Mouse (Mus musculus): Measurements from ENCODE around the gene Slc1a2. TPM values are rescaled to one million over a fixed set of nuclear protein-coding genes. Genes with fewer than 3 reads are reported as not detected.
A peak's percentile ranks its signal among the peaks of the same experiment; 100 is the strongest.

Gene Slc1a2
- total RNA-seq, 2 experiments from 2014 or later: 0.31 to 0.40 TPM

GRCm38 (mm10) chr2:102801899-102802298 lies 143.4 kb downstream of the Slc1a2 start:
- intact Hi-C loops (cut with DNase I; ENCODE audit: low total_unique reads): no loop called here
- DNase-seq: no peak

GRCm38 (mm10) chr2:102804109-102804508 lies 145.7 kb downstream of the Slc1a2 start:
- intact Hi-C loops (cut with DNase I; ENCODE audit: low total_unique reads): no loop called here
- no peak for DNase-seq

GRCm38 (mm10) chr2:102805283-102805682 lies 146.8 kb downstream of the Slc1a2 start:
- intact Hi-C loops (cut with DNase I; ENCODE audit: low total_unique reads): loop anchor here (5.0 kb wide), 1 partner anchor 212 kb away; no protein-coding TSS in a partner anchor
- no peak for DNase-seq

- no peak for DNase-seq
- intact Hi-C loops (cut with DNase I; ENCODE audit: low total_unique reads): loop anchor here (5.0 kb wide), 1 partner anchor 211 kb away; no protein-coding TSS in a partner anchor
Observed at GRCm38 (mm10) chr2:102805761-102806496, 147.5 kb downstream of the Slc1a2 start.

- intact Hi-C loops (cut with DNase I; ENCODE audit: low total_unique reads): loop anchor here (5.0 kb wide), 1 partner anchor 210 kb away; no protein-coding TSS in a partner anchor
Observed at GRCm38 (mm10) chr2:102807633-102808032, 149.2 kb downstream of the Slc1a2 start.

GRCm38 (mm10) chr2:102809436-102809835 lies 151.0 kb downstream of the Slc1a2 start:
- no peak for DNase-seq
- intact Hi-C loops (cut with DNase I; ENCODE audit: low total_unique reads): loop anchor here (5.0 kb wide), 1 partner anchor 208 kb away; no protein-coding TSS in a partner anchor

More at GRCm38 (mm10) chr2:102807633-102808032, 149.2 kb downstream of the Slc1a2 start:
- DNase-seq: no peak

GRCm38 (mm10) chr2:102812756-102813155 lies 154.3 kb downstream of the Slc1a2 start:
- intact Hi-C loops (cut with DNase I; ENCODE audit: low total_unique reads): no loop called here
- no peak for DNase-seq

GRCm38 (mm10) chr2:102815289-102815809 lies 156.9 kb downstream of the Slc1a2 start:
- intact Hi-C loops (cut with DNase I; ENCODE audit: low total_unique reads): no loop called here

GRCm38 (mm10) chr2:102820225-102820711 lies 161.8 kb downstream of the Slc1a2 start:
- intact Hi-C loops (cut with DNase I; ENCODE audit: low total_unique reads): no loop called here
- DNase-seq: peak; percentile 21

More at GRCm38 (mm10) chr2:102815289-102815809, 156.9 kb downstream of the Slc1a2 start:
- DNase-seq: no peak

- no peak for DNase-seq
- intact Hi-C loops (cut with DNase I; ENCODE audit: low total_unique reads): no loop called here
Observed at GRCm38 (mm10) chr2:102820790-102821189, 162.3 kb downstream of the Slc1a2 start.

- intact Hi-C loops (cut with DNase I; ENCODE audit: low total_unique reads): no loop called here
- DNase-seq: no peak
Observed at GRCm38 (mm10) chr2:102822036-102822435, 163.6 kb downstream of the Slc1a2 start.

- no peak for DNase-seq
- intact Hi-C loops (cut with DNase I; ENCODE audit: low total_unique reads): no loop called here
Observed at GRCm38 (mm10) chr2:102825961-102826633, 167.6 kb downstream of the Slc1a2 start.

GRCm38 (mm10) chr2:102827841-102828240 lies 169.4 kb downstream of the Slc1a2 start:
- intact Hi-C loops (cut with DNase I; ENCODE audit: low total_unique reads): no loop called here
- DNase-seq: no peak

- no peak for DNase-seq
- intact Hi-C loops (cut with DNase I; ENCODE audit: low total_unique reads): no loop called here
Observed at GRCm38 (mm10) chr2:102828381-102828780, 169.9 kb downstream of the Slc1a2 start.

GRCm38 (mm10) chr2:102829201-102829600 lies 170.7 kb downstream of the Slc1a2 start:
- DNase-seq: peak; percentile 58
- intact Hi-C loops (cut with DNase I; ENCODE audit: low total_unique reads): no loop called here

GRCm38 (mm10) chr2:102831547-102831946 lies 173.1 kb downstream of the Slc1a2 start:
- DNase-seq: no peak
- intact Hi-C loops (cut with DNase I; ENCODE audit: low total_unique reads): no loop called here

- no peak for DNase-seq
- intact Hi-C loops (cut with DNase I; ENCODE audit: low total_unique reads): no loop called here
Observed at GRCm38 (mm10) chr2:102838179-102838578, 179.7 kb downstream of the Slc1a2 start.

All from gastrocnemius, postnatal 14 days (tissue).